Mouse (Mus musculus) liver, postnatal 0 days (tissue): ENCODE data around the gene Vipr2.

ENCODE experiments used
- CTCF ChIP-seq: sonication (generic); IDR thresholded peaks from 2 replicates; pipeline ENCODE4 v1.5.1; 2016; ENCODE audit warnings: antibody characterized with exemption, low read depth
- EP300 ChIP-seq: IDR thresholded peaks from 2 replicates; pipeline ENCODE4 v1.6.1; 2016; ENCODE audit warnings: antibody characterized with exemption, low read depth, mild to moderate bottlenecking

GRCm38 (mm10) chr12:116111007-116111694, 33.6 kb downstream of the Vipr2 start:
- TF ChIP-seq EP300 = no peak
- TF ChIP-seq CTCF = no peak
